Mouse (Mus musculus) C2C12 (cell line): ENCODE measurements around the gene Uxs1. TPM values are rescaled to one million over a fixed set of nuclear protein-coding genes. Genes with fewer than 3 reads are reported as not detected.

Source experiments
- H3K27me3 ChIP-seq: one replicate; pipeline ENCODE4 v1.6.1; 2011; ENCODE audit not compliant: control insufficient read depth, insufficient read depth, insufficient read length
- H3K36me3 ChIP-seq: one replicate; pipeline ENCODE4 v1.6.1; 2011; ENCODE audit not compliant: control insufficient read depth, insufficient read depth
- H3K4me3 ChIP-seq: one replicate; pipeline ENCODE4 v1.5.1; 2011; ENCODE audit warnings: mild to moderate bottlenecking, control low read depth; ENCODE audit not compliant: poor library complexity, insufficient read depth, severe bottlenecking
- H3K79me2 ChIP-seq: one replicate; pipeline ENCODE4 v1.6.1; 2011; ENCODE audit not compliant: control insufficient read depth, insufficient read depth
- H3K79me3 ChIP-seq: one replicate; pipeline ENCODE4 v1.6.1; 2011; ENCODE audit warnings: low read depth, control low read depth
- H3ac ChIP-seq: one replicate; pipeline ENCODE3; 2011; ENCODE audit warnings: low read depth; ENCODE audit not compliant: control insufficient read depth, insufficient read length
- CEBPB ChIP-seq: IDR thresholded peaks from one replicate; pipeline ENCODE4 v1.6.1; 2011; ENCODE audit warnings: low read depth, mild to moderate bottlenecking, control low read depth, moderate library complexity
- CTCF ChIP-seq: IDR thresholded peaks from one replicate; pipeline ENCODE4 v1.5.1; 2011; ENCODE audit not compliant: control insufficient read depth, insufficient read depth, insufficient read length
- FOSL1 ChIP-seq: IDR thresholded peaks from one replicate; pipeline ENCODE4 v1.8.0; 2011; ENCODE audit warnings: mild to moderate bottlenecking, low read length; ENCODE audit not compliant: poor library complexity, insufficient read depth, severe bottlenecking
- MAX ChIP-seq: IDR thresholded peaks from one replicate; pipeline ENCODE4 v1.6.1; 2011; ENCODE audit warnings: mild to moderate bottlenecking, control low read depth
- MYOD1 ChIP-seq: IDR thresholded peaks from one replicate; pipeline ENCODE4 v1.6.1; 2011; ENCODE audit warnings: low read depth; ENCODE audit not compliant: control insufficient read depth, insufficient read length
- MYOG ChIP-seq: IDR thresholded peaks from one replicate; pipeline ENCODE4 v1.6.1; 2011; ENCODE audit not compliant: control insufficient read depth, insufficient read length; ENCODE audit errors: extremely low read depth
- USF1 ChIP-seq: IDR thresholded peaks from one replicate; pipeline ENCODE4 v1.6.1; 2011; ENCODE audit warnings: low read depth, mild to moderate bottlenecking, control low read depth, moderate library complexity
- polyA plus RNA-seq: library from polyadenylated mRNA; unstranded; fragments of >200 nt; fragmentation: generic; extraction: Trizol; gene quantifications from one replicate; pipeline ENCODE4 v1.2.1, GENCODE M21; 2012; ENCODE audit warnings: missing spikeins

Uxs1 gene
- polyA plus RNA-seq, 1 experiment, result 38.8 TPM

DNA sequence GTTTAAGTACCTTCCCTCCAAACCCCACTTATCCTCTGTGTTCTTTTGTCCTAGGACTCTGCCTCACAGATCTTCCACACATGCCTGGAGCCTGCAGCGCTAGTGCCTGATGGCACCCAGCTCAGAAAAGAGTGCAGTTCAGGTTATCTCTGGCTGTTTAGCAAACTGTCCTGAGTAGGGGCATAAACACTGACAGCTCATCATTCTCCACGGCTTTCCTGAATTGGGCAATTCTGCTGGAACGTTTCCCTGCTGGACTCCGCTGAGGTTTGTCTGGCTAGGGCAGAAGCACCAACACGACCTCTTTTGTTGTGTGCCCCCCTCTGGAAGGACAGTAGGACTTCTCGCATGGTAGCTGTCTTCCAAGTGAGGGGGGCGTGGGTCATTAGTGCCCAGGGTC lies 109.6 kb downstream of the Uxs1 start:
- Histone ChIP-seq H3K36me3 (no peaks in the 10 kb centered on the region), H3K27me3 (no peaks in the 10 kb centered on the region), H3K79me3 (no peaks in the 10 kb centered on the region), H3K79me2 (no peaks in the 10 kb centered on the region), H3K4me3 (no peak overlapping the region), H3ac (no peak overlapping the region)
- no peak for TF ChIP-seq USF1
- TF ChIP-seq MAX, result no peak
- TF ChIP-seq MYOD1, result no peak
- TF ChIP-seq MYOG, result no peak
- TF ChIP-seq CEBPB, result no peak
- no peak for TF ChIP-seq CTCF
- no peak for TF ChIP-seq FOSL1

DNA sequence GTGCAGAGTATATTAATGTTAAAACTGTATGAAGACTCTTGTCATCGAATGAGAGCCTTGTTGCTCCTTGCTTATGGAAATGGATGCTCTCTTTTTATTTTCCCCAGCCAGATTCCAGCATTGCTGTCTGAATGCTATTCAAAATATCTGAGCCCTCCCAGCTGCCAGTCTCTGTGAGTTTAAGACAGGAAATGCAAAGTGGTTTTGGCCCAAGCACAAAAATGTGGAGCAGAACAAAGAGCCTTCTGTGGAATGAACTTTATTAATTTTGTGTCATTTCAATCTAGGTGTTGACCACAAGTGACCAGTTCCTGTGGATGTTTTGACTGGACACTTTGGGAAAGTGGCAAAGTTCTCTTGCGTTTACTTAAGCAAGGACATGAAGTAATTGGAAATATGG lies 112.8 kb downstream of the Uxs1 start:
- no peaks in the 10 kb centered on the region for H3K79me3 ChIP-seq
- H3K36me3 ChIP-seq, result no peaks in the 10 kb centered on the region
- H3K4me3 ChIP-seq, result no peak overlapping the region
- H3K79me2 ChIP-seq, result no peaks in the 10 kb centered on the region
- no peaks in the 10 kb centered on the region for H3K27me3 ChIP-seq
- H3ac ChIP-seq, result no peak overlapping the region
- TF ChIP-seq MYOD1, result no peak
- TF ChIP-seq MYOG, result no peak
- TF ChIP-seq CTCF, result no peak
- no peak for TF ChIP-seq FOSL1
- TF ChIP-seq CEBPB, result no peak
- no peak for TF ChIP-seq MAX
- no peak for TF ChIP-seq USF1

DNA sequence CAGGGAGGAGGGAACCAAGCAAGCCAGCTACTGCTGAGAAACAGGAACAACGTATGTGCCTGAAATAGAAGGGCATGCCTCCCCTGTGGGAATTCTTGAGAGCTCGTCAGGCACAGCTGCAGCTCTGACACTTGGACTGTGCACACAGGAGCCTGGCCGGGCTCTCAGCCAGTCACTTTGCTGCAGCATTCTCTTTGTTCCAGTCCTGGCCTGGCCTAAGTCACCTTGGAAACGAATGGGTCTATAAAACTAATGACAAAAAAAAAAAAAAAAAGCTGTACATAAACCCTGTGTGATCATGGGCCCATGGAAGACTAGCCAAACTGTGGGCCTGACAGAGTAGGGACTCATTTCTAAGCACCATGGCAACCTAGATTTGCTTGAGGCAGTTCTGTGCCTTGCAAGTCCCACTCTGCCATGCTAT lies 129.0 kb downstream of the Uxs1 start:
- H3ac ChIP-seq, result no peak overlapping the region
- no peaks in the 10 kb centered on the region for H3K79me2 ChIP-seq
- H3K4me3 ChIP-seq, result no peak overlapping the region
- no peaks in the 10 kb centered on the region for H3K36me3 ChIP-seq
- TF ChIP-seq CEBPB (no peak), FOSL1 (no peak), CTCF (no peak), MAX (no peak), MYOD1 (no peak), MYOG (no peak), USF1 (no peak)
- no peaks in the 10 kb centered on the region for H3K79me3 ChIP-seq
- no peaks in the 10 kb centered on the region for H3K27me3 ChIP-seq

Other genes starting within 250 kb of the Uxs1 start
- gene 1500015O10Rik, start 97.2 kb downstream of the Uxs1 start, polyA plus RNA-seq, result 0.15 TPM
- gene Tpp2, start 105.8 kb upstream of the Uxs1 start, polyA plus RNA-seq, result 15.8 TPM
- 0.04 TPM for gene Mettl21c, start 192.2 kb upstream of the Uxs1 start, polyA plus RNA-seq
- gene Gm8251, start 234.1 kb upstream of the Uxs1 start, polyA plus RNA-seq, result 0.02 TPM